Mouse (Mus musculus): ENCODE results near the gene Pcca. TPM values are rescaled to one million over a fixed set of nuclear protein-coding genes. Genes with fewer than 3 reads are reported as not detected.

The Pcca gene
- total RNA-seq, 1 experiment = 12.3 TPM

- Histone ChIP-seq H3K9ac (ENCODE audit: insufficient read depth, low read depth, low read length, poor library complexity, severe bottlenecking) (no peak overlapping the region), H3K4me3 (ENCODE audit: insufficient read depth in 1 of 2, low read depth in 1 of 2, low read length in 2 of 2, poor library complexity in 1 of 2, severe bottlenecking in 1 of 2) (no peak overlapping the region), H3K36me3 (ENCODE audit: control insufficient read depth, insufficient read depth, low read length, poor library complexity, severe bottlenecking) (no peaks in the 10 kb centered on the region), H3K27ac (ENCODE audit: insufficient read depth, low read depth, low read length, poor library complexity, severe bottlenecking) (no peak overlapping the region), H3K4me1 (ENCODE audit: control insufficient read depth in 2 of 2, insufficient read depth in 2 of 2, low read length in 2 of 2, poor library complexity in 1 of 2) (peaks cover 4 to 5% of the 10 kb centered on the region in 2 experiments; a peak in 2 of 4 replicates), H3K9me3 (ENCODE audit: control insufficient read depth, insufficient read depth, low read depth, low read length) (no peaks in the 10 kb centered on the region)
- DNase-seq (ENCODE audit: low read depth, low spot score) = no peak
- no peak for TF ChIP-seq CHD2 (IDR thresholded peaks at IDR 0.05; ENCODE audit: low read depth, low read length)
- TF ChIP-seq ZNF384 (IDR thresholded peaks at IDR 0.05; ENCODE audit: low read depth, low read length) = no peak
- no peak for TF ChIP-seq ZC3H11A (IDR thresholded peaks at IDR 0.05; ENCODE audit: borderline replicate concordance, low read depth, low read length)
- no peak for TF ChIP-seq HCFC1 (IDR thresholded peaks at IDR 0.05; ENCODE audit: borderline replicate concordance, insufficient read depth, low read length)
- TF ChIP-seq MAFK (IDR thresholded peaks at IDR 0.05; ENCODE audit: insufficient read depth, low read depth, low read length) = no peak
- in situ Hi-C loops (cut with MboI; ENCODE audit: low sequenced_read_pairs in 2 of 2, unreplicated experiment in 2 of 2) = no loop called here
These were observed 153.3 kb downstream of the Pcca start for GRCm38 (mm10) chr14:122687398-122687797.

- H3K9me3 ChIP-seq (ENCODE audit: control insufficient read depth, insufficient read depth, low read depth, low read length) = no peaks in the 10 kb centered on the region
- H3K4me1 ChIP-seq (ENCODE audit: control insufficient read depth in 2 of 2, insufficient read depth in 2 of 2, low read length in 2 of 2, poor library complexity in 1 of 2) = peaks cover 4 to 5% of the 10 kb centered on the region in 2 experiments; a peak in 2 of 4 replicates
- no peak overlapping the region for H3K9ac ChIP-seq (ENCODE audit: insufficient read depth, low read depth, low read length, poor library complexity, severe bottlenecking)
- in situ Hi-C loops (cut with MboI; ENCODE audit: low sequenced_read_pairs in 2 of 2, unreplicated experiment in 2 of 2) = no loop called here
- DNase-seq (ENCODE audit: low read depth, low spot score) = no peak
- H3K4me3 ChIP-seq (ENCODE audit: insufficient read depth in 1 of 2, low read depth in 1 of 2, low read length in 2 of 2, poor library complexity in 1 of 2, severe bottlenecking in 1 of 2) = no peak overlapping the region
- no peak overlapping the region for H3K27ac ChIP-seq (ENCODE audit: insufficient read depth, low read depth, low read length, poor library complexity, severe bottlenecking)
- H3K36me3 ChIP-seq (ENCODE audit: control insufficient read depth, insufficient read depth, low read length, poor library complexity, severe bottlenecking) = no peaks in the 10 kb centered on the region
- TF ChIP-seq MAFK (IDR thresholded peaks at IDR 0.05; ENCODE audit: insufficient read depth, low read depth, low read length) (no peak), HCFC1 (IDR thresholded peaks at IDR 0.05; ENCODE audit: borderline replicate concordance, insufficient read depth, low read length) (no peak), ZC3H11A (IDR thresholded peaks at IDR 0.05; ENCODE audit: borderline replicate concordance, low read depth, low read length) (no peak)
These were observed 154.3 kb downstream of the Pcca start for GRCm38 (mm10) chr14:122688378-122688777.

DNA sequence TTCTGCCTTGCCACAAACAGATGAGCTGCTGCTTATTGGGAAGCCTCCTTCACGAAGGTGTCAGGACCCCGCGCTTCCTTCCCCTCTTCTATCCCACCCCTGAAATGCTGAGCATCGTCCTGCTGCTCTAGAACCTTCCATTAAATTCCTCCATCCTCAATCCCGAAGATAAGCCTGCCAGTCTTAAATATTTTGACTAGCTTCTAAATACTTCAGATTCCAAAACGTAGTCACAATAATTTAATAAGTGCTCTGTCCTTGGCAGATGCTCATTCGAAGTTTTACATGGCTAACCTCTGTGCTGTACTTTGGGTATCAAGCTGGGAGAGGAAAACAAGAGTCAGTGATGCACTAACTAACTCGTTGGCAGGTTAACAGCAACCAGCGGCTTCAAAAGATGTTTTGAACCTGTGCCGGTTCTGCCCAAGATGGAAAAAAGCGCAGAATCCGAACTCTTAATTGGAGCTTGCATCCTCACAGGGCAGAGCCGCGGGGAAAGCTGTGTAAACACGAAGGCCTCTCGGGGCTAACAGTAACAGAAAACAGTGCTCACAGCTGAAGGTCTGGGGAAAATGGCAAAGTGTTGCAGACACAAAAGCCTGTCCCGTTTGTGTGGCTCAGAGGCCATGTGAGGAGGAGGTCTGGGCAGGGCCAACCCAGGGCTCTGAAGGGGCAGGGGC is 155.2 kb downstream of the Pcca start:
- DNase-seq (ENCODE audit: low read depth, low spot score) = no peak

DNA sequence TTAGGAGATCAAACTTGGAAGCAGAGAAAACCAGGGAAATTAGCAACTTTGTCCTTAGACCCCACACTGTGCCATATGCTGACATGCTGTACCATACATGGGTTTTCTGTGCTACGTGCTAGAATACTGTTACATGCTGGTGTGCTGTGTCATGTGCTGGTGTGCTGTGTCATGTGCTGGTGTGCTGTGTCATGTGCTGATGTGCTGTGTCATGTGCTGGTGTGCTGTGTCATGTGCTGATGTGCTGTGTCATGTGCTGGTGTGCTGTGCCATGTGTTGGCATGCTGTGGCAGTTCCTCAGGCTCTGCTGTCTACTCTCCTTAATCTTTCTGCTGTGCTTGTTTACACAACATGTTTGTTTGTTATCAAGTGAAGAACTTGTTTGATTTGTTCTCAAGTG is 157.4 kb downstream of the Pcca start:
- in situ Hi-C loops (cut with MboI; ENCODE audit: low sequenced_read_pairs in 2 of 2, unreplicated experiment in 2 of 2) = no loop called here
- TF ChIP-seq ZNF384 (IDR thresholded peaks at IDR 0.05; ENCODE audit: low read depth, low read length) (no peak), MAFK (IDR thresholded peaks at IDR 0.05; ENCODE audit: insufficient read depth, low read depth, low read length) (no peak), HCFC1 (IDR thresholded peaks at IDR 0.05; ENCODE audit: borderline replicate concordance, insufficient read depth, low read length) (no peak), ZC3H11A (IDR thresholded peaks at IDR 0.05; ENCODE audit: borderline replicate concordance, low read depth, low read length) (no peak), CHD2 (IDR thresholded peaks at IDR 0.05; ENCODE audit: low read depth, low read length) (no peak)

More for the DNA sequence above, 155.2 kb downstream of the Pcca start:
- TF ChIP-seq ZC3H11A (IDR thresholded peaks at IDR 0.05; ENCODE audit: borderline replicate concordance, low read depth, low read length) (no peak), CHD2 (IDR thresholded peaks at IDR 0.05; ENCODE audit: low read depth, low read length) (no peak), HCFC1 (IDR thresholded peaks at IDR 0.05; ENCODE audit: borderline replicate concordance, insufficient read depth, low read length) (no peak), MAFK (IDR thresholded peaks at IDR 0.05; ENCODE audit: insufficient read depth, low read depth, low read length) (no peak), ZNF384 (IDR thresholded peaks at IDR 0.05; ENCODE audit: low read depth, low read length) (no peak)
- no peak overlapping the region for H3K27ac ChIP-seq (ENCODE audit: insufficient read depth, low read depth, low read length, poor library complexity, severe bottlenecking)
- H3K4me1 ChIP-seq (ENCODE audit: control insufficient read depth in 2 of 2, insufficient read depth in 2 of 2, low read length in 2 of 2, poor library complexity in 1 of 2) = peaks cover 3 to 4% of the 10 kb centered on the region in 2 experiments; a peak in 2 of 4 replicates
- in situ Hi-C loops (cut with MboI; ENCODE audit: low sequenced_read_pairs in 2 of 2, unreplicated experiment in 2 of 2) = no loop called here
- H3K36me3 ChIP-seq (ENCODE audit: control insufficient read depth, insufficient read depth, low read length, poor library complexity, severe bottlenecking) = no peaks in the 10 kb centered on the region
- H3K9ac ChIP-seq (ENCODE audit: insufficient read depth, low read depth, low read length, poor library complexity, severe bottlenecking) = no peak overlapping the region
- no peak overlapping the region for H3K4me3 ChIP-seq (ENCODE audit: insufficient read depth in 1 of 2, low read depth in 1 of 2, low read length in 2 of 2, poor library complexity in 1 of 2, severe bottlenecking in 1 of 2)
- no peaks in the 10 kb centered on the region for H3K9me3 ChIP-seq (ENCODE audit: control insufficient read depth, insufficient read depth, low read depth, low read length)

More for the DNA sequence above, 157.4 kb downstream of the Pcca start:
- Histone ChIP-seq H3K27ac (ENCODE audit: insufficient read depth, low read depth, low read length, poor library complexity, severe bottlenecking) (no peak overlapping the region), H3K4me3 (ENCODE audit: insufficient read depth in 1 of 2, low read depth in 1 of 2, low read length in 2 of 2, poor library complexity in 1 of 2, severe bottlenecking in 1 of 2) (no peak overlapping the region), H3K9me3 (ENCODE audit: control insufficient read depth, insufficient read depth, low read depth, low read length) (no peaks in the 10 kb centered on the region), H3K36me3 (ENCODE audit: control insufficient read depth, insufficient read depth, low read length, poor library complexity, severe bottlenecking) (no peaks in the 10 kb centered on the region), H3K4me1 (ENCODE audit: control insufficient read depth in 2 of 2, insufficient read depth in 2 of 2, low read length in 2 of 2, poor library complexity in 1 of 2) (no peaks in the 10 kb centered on the region), H3K9ac (ENCODE audit: insufficient read depth, low read depth, low read length, poor library complexity, severe bottlenecking) (no peak overlapping the region)
- no peak for DNase-seq (ENCODE audit: low read depth, low spot score)

Data from ES-E14 (cell line).